Mouse (Mus musculus): ENCODE data around the gene Gm49369.
A peak's percentile ranks its signal among the peaks of the same experiment; 100 is the strongest.

Gm49369 gene

GRCm38 (mm10) chr7:142394261-142395190 is 12.1 kb upstream of the Gm49369 start:
- no peak for DNase-seq

DNA sequence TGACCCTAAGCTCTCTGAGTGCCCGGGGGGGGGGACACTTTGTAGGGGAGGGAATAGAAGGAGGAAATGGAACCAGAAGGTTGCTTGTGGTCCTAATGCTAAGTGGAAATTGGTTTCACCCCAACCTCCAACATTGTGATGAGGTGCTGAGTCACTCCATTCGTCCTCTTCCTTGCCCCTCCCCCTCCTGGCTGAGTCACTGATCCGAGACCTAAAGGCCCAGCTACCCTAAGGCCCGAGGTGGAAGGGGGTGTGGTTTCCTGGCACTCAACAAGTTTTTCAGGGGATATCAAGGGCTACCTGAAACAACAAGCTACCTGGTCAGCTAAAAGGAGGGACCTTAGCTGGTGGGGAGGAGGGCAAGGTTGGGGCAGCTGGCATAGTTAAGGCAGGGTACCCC is 10.7 kb upstream of the Gm49369 start:
- DNase-seq: no peak

DNA sequence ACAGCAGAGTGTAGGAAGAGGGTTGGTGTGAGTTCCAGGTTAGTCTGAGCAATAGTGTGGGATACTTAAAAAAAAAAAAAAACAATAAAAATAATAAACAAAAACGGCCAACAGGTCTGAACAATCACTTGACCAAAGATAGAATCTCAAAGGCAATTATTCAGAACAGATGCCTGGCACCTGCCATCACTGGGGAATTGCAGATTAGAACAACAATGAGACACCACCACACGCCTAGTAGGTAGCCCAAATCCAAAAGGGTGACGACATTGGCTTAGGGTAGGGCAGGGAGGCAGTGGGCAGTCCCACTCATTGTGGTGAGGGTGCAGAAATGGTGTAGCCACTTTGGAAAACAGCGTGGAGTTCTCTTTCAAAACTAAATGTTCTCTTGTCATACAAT is 9.1 kb upstream of the Gm49369 start:
- no peak for DNase-seq

- DNase-seq: no peak
Measured at GRCm38 (mm10) chr7:142391108-142391507, 8.6 kb upstream of the Gm49369 start.

GRCm38 (mm10) chr7:142389961-142390650 is 7.6 kb upstream of the Gm49369 start:
- no peak for DNase-seq

- DNase-seq: no peak
Measured at GRCm38 (mm10) chr7:142388740-142389139, 6.3 kb upstream of the Gm49369 start.

DNA sequence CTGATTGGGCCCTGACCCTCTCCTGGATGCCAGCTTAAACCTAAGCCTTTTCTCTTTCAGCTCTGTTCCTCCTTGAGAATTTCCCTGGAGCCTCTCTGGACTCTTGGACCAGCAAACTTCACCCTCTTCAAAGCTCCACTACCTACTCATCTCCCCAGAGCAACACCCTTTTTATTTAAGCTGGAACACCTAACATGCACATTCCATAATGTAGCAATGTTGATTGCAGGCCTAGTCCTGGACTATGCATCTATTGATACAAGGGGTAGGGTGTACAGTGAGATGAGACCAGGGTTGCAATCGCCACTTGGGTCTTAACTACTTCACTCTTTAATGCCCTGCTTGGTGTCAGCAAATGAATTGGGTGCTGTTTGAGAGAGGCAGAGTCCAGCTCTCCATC is 5.7 kb upstream of the Gm49369 start:
- DNase-seq: no peak

DNA sequence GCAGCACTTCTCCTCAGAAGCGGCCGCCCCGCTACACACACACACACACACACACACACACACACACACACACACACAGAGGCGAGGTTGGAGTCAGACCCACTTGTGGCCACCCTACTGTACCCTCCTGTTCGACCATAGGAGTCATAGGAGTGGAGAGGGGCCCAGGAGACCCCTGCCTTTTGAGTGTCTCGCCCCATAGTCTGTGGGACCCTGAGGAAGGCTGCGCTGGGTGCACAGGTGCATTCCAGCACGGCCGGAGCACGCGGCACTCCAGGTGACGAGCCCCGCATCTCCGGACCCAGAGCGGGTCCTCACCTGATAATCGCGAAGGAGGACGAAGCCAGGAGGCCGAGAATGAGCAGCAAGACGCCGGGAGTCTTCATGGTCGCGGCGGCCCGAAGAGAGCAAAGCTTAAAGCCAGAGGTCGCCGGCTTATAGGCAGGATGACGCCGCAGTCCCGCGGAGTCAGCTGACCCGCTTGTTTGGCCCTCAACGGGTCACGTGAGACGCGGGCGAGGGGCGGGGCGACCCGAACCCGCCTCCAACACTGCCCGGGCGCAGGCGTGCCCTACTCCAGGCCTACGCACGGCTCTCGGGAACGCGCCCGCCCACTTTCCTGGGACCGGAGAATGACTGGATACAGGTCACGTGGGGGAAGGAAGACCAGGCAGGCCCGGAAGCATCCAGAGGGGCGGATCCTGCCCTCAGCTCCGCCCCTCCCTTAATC is 5.1 kb upstream of the Gm49369 start, which contains the start of gene Ctsd:
Gene Ctsd, minus strand, starts transcription at position 620 of the 730 bp plus-strand sequence.
- peak; percentile 99 for DNase-seq

DNA sequence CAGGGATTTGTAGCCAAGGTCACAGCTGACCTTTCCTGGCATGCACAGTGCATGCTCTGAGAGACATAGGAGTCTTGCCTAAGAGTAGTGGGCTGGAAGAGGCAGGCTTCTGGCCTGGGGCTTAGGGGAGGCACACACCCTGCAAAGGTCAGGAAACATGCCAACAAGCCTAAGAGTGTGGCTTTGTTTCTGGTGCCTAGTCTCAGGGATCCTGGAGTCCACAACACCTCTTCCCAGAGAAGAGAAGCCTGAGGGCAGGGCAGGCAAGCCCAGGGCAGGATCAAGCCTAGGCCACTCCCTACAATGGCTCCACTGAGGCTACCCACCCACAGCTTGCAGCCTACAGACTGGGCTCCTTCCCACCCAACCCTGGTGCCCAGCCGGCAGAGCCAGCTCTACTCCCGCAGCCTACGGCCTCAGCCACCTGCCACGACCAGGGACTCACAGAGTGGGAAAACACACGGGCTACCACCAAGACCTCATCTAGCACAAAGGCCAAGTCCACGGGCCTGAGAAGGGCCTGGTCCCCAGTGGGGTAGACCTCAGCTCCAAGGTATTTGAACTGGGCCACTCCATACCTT is 4.2 kb upstream of the Gm49369 start:
- no peak for DNase-seq

DNA sequence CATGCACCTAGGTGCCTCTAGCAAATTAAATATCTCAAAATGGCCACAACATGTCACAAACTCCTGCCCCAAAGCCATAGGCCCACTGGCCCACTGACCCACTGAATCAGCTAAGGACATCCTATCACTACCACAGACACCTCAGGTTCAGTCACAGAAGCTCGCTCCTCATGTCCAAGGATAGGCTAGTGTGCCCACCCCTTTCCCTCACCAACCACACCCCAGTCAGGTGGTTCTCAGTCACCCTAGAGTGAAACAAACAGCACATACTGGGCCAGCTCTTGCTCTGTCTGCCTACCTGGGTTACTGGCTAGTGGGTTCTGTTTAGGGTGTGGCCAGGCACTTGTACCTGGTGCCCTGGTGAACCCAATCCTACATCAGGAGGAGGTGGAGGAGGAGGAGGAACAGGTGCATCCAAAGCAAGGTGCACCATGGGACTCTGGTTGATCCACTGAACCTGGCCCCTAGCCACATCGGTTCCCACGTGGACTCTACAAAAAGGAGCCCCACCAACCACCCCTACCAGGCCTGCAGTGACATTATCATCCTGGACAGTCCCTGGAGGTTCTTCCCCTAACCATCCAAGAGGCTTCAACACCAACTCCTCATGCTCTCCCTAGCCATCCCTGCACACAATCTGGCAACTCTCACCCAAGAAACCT is 3.4 kb upstream of the Gm49369 start:
- DNase-seq: no peak

- DNase-seq: no peak
Measured at GRCm38 (mm10) chr7:142384306-142384705, 1.8 kb upstream of the Gm49369 start.

DNA sequence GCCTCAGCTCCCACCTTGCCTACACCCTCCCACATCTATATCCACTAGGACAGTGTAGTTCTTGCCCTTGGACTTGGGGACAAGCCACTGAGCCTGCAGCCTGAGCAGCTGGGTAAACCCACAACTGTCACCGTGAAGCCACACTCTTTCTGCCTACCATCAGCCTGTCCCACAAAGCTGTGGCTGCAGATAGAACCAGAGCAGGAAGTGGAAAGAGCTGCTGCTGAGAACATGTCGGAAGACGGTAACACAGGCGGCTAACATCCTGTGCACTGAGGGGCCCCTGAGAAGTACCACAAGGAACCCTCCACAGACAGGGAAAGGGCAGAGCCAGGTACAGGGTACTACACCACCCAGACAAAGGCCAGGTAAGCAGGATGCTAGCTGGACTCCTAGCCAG is 1.3 kb downstream of the Gm49369 start:
- DNase-seq: no peak

DNA sequence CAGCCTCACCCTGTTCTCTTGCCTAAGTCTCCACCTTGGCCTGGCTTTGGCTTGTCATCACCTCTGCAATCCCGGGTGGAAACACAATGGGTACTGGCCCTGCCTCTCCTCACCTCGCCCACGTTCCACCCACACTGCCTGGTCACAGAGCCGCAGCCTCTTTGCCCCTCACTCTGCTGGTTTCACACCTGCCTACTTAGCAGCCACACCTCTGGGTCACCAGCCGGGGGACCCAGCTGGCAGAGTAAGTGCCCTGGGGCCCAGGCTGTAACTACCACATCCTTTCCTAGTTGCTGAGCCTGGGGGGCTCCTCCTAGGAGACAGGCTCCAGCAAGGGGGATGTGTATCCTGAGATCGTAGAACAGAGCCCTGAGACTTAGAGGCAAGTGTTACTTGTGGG is 3.3 kb downstream of the Gm49369 start:
- DNase-seq: no peak

- DNase-seq: no peak
Measured at GRCm38 (mm10) chr7:142377233-142377925, 5.1 kb downstream of the Gm49369 start.

DNA sequence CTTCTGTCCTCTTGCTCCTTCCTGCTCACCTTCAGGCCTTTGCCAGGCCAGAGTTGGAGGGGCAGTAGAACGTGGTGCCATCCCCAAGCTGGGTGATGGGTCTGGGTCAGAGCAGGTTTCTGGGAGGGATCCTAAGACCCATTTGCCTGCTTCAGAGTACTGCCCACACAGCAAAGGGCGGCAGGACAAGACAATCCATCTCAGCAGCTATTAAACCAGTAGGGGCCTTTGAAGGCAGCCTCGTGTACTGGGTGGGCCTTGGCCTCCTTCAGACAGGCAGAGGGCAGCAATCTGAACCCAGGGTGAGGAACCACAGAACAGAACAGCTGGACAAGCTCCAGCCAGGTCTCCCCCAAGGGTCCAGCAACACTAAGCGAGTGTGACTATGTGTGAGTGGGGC is 6.4 kb downstream of the Gm49369 start:
- no peak for DNase-seq

DNA sequence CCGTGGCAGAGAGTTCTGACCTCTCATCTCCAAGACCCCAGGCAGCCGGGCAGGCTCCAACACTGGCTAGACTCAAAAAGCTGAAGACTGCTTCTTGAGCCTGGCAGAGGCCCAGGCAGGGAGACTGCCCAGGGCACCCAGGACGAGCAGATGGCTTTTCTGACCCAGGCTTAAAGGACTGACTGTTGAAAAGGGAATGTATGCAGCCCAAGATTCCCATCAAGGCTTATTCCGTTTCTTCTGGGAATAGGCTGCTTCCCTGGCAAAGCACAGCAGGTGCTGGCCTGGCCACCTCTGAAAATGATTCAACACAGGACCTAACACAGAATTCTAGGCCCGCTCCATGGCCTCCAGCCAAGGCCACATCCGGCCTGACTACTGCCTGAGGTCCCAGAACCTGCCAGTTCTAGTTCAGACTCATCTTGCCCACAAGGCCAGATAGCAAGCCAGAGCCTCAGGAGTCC is 7.2 kb downstream of the Gm49369 start:
- no peak for DNase-seq

DNA sequence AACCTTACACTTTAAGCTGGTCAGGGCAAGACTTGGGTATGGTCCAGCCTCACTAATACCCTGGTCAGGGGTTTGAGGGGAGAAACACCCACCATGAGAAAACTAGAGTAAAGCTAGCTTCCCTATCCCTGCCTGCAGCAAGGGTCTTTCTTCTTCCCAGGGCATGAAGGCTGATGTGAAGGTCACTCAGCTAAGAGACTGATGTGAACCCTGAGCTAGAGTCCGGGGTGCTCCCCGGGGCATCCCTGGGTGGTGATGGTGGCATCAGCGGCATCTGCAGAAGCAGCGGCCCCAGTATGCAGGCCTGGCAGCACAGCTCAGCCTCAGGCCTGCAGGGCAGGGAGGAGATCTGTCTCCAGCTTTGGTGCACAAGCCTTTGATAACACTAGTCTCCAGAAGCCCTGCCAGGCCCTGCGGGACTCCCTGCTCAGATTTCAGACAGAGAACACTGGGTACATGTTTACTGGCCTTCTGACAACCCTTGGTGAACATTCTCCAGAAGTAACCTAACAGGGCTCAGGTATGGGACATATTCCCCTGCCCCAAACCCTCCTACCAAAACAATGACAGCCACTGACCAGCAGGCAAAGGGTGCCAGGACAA is 8.0 kb downstream of the Gm49369 start:
- no peak for DNase-seq

DNA sequence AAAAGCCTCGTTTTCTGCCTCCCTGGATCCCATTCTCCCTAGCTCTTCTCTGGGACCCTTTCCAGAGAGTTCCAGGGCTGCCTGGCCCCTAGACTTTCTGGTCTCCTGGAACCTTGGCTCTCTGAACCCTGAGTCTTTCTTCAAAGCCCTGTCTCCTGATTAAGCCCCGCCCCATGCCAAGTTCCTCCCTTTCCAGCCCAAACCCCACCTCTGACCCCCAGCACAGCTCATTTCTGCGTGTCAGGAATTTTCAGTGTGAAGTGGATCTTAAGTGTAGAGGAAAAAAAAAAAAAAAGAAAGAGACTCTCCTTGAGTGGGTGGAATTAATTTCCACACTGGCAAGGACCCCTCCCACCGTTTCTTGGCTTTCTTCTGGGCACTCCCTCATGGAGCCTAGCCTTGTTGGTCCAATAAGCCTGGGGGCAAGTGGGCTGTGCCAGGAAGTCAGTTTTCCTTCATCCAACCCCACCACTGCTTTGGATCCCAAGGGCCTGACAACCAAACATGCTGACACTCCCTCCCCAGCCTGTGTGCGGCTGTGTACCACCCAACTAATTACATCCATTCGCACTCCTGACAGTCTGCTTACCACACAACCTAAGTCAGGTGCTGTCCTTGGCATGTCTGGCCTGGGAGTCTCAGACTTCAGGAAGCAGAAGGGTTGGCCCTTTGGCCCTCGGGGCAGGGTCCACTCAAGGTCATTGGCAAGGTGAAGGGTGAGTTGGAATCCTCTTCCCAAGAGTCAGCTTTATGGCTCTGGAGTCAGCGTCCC is 8.6 kb downstream of the Gm49369 start, which contains the start of gene Ifitm10:
Gene Ifitm10, minus strand, starts transcription at position 113 of the 772 bp plus-strand sequence.
- DNase-seq: no peak

- DNase-seq: no peak
Measured at GRCm38 (mm10) chr7:142373039-142373438, 9.4 kb downstream of the Gm49369 start.

All from retina, postnatal 1 day (tissue).